Mouse (Mus musculus) forebrain, embryonic 11.5 days (tissue): ENCODE data around the gene Irak4. TPM values are rescaled to one million over a fixed set of nuclear protein-coding genes. Genes with fewer than 3 reads are reported as not detected.

Source experiments
- ATAC-seq: fragments of 200-750 bp; cut with Nextera tagmentation; replicated peaks from 2 replicates; pipeline ENCODE4 v1.8.0; 2017; ENCODE audit warnings: moderate TSS enrichment; ENCODE audit not compliant: low FRiP score
- DNase-seq: peaks from one replicate; pipeline ENCODE4 v3.0.0-alpha.2; 2017; ENCODE audit warnings: low spot score
- H3K27ac ChIP-seq: fragments of 300-500 bp; sonication (generic); 2 replicates; pipeline ENCODE4 v1.5.1; 2014; ENCODE audit warnings: low read depth, low read length
- H3K27me3 ChIP-seq: fragments of 300-500 bp; sonication (generic); 2 replicates; pipeline ENCODE4 v1.6.1; 2014; ENCODE audit warnings: mild to moderate bottlenecking, low read length, mixed read lengths; ENCODE audit not compliant: control insufficient read depth, insufficient read depth
- H3K36me3 ChIP-seq: fragments of 300-500 bp; sonication (generic); 2 replicates; pipeline ENCODE4 v1.6.1; 2014; ENCODE audit warnings: mild to moderate bottlenecking, low read length, moderate library complexity, mixed read lengths; ENCODE audit not compliant: control insufficient read depth, insufficient read depth
- H3K4me1 ChIP-seq: fragments of 300-500 bp; sonication (generic); replicated peaks from 2 replicates; pipeline ENCODE4 v1.6.1; 2014; ENCODE audit warnings: low read length, mixed read lengths; ENCODE audit not compliant: control insufficient read depth, insufficient read depth
- H3K4me2 ChIP-seq: fragments of 300-500 bp; sonication (generic); 2 replicates; pipeline ENCODE4 v1.6.1; 2014; ENCODE audit warnings: low read depth, mild to moderate bottlenecking, low read length, moderate library complexity, mixed read lengths; ENCODE audit not compliant: severe bottlenecking
- H3K4me3 ChIP-seq: fragments of 300-500 bp; sonication (generic); 2 replicates; pipeline ENCODE4 v1.5.1; 2014; ENCODE audit warnings: low read depth, low read length
- H3K9ac ChIP-seq: fragments of 300-500 bp; sonication (generic); 2 replicates; pipeline ENCODE4 v1.6.1; 2014; ENCODE audit warnings: low read length
- H3K9me3 ChIP-seq: fragments of 300-500 bp; sonication (generic); 2 replicates; pipeline ENCODE4 v1.6.1; 2016; ENCODE audit warnings: low read length, mixed read lengths; ENCODE audit not compliant: control insufficient read depth
- WGBS: fragments of 180-500 bp; shearing (Covaris S2); extraction: QIAGEN DNeasy Blood & Tissue Kit; methylation state at CpG from one replicate; pipeline ENCODE4 v1.1.7; 2014; 5-methylcytosine and 5-hydroxymethylcytosine counted together
- polyA plus RNA-seq: library from polyadenylated mRNA; unstranded; fragments of >200 nt; fragmentation: Nextera tagmentation; extraction: Ambion mirVana; gene quantifications from 2 replicates; pipeline ENCODE4 v1.2.1, GENCODE M21; 2014

Gene Irak4
- polyA plus RNA-seq, 1 experiment from 2014 or later = 3.8 TPM

DNA sequence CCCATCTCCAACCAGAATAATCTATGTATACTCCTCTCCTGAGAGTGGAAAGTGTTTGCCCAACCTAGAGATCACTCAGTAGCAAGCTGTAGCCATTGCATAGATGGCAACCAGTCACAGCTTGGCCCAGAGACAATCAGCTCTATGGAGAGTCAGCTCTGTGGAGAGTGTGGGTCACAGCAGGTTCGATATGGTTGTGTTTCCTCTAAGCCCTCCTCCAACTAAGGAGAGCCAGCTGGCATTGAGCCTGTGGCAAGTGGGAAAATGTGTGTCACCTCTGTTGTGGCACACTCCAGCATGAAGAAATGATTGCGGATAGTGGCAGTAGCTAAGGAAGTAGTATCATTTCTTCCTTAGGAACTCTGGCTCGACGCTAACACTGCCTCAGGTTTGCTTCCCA is 28.1 kb downstream of the Irak4 start:
- no peak for DNase-seq
- Histone ChIP-seq H3K4me3 (no peak overlapping the region), H3K27me3 (no peaks in the 10 kb centered on the region), H3K9me3 (no peaks in the 10 kb centered on the region), H3K27ac (no peak overlapping the region), H3K9ac (no peak overlapping the region), H3K4me1 (no peaks in the 10 kb centered on the region), H3K4me2 (no peak overlapping the region), H3K36me3 (no peaks in the 10 kb centered on the region)
- 91% methylated on average over 4 of the region's 4 CpGs for WGBS
- ATAC-seq = no peak

- Histone ChIP-seq H3K9me3 (no peaks in the 10 kb centered on the region), H3K4me3 (no peak overlapping the region), H3K27me3 (no peaks in the 10 kb centered on the region), H3K36me3 (no peaks in the 10 kb centered on the region), H3K4me2 (no peak overlapping the region), H3K9ac (no peak overlapping the region), H3K27ac (no peak overlapping the region), H3K4me1 (no peaks in the 10 kb centered on the region)
- ATAC-seq (no peak), DNase-seq (no peak)
- 70% methylated on average over 8 of the region's 8 CpGs for WGBS
Measured at GRCm38 (mm10) chr15:94572746-94573145, 29.3 kb downstream of the Irak4 start.

DNA sequence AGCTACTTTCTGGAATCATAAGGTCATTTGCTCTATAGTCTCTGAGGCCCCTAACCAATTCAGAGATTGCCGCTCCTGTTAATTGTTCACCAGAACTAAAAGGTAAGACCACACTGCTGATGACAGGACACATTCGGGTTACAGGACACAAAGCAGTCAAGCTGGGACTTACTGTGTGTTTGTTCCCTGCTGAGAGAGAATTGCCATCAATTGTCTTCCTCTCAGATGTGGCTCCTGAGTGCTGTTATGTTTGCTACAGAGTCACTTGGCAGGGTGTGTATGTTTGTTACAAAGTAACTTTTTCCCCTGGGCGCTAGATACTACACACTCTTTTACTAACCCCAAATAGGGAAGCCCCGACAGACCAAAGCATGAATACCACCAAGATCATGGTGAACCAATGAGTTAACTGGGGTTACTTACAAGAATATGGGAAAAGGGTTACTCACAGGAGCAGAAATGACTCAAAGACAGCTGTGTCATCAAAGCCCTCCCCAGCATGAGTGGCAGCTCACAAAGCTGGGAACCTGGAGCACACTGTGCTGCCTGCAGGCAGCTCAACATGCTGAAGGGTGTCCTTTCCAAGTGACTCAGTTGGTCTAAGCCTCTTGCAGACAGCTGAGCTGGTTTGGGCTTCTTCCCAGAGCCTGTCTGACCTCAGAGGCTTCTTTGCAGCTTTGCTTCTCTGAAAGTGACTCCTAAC is 31.3 kb downstream of the Irak4 start:
- Histone ChIP-seq H3K9me3 (no peaks in the 10 kb centered on the region), H3K27me3 (no peaks in the 10 kb centered on the region), H3K9ac (no peak overlapping the region), H3K4me2 (no peak overlapping the region), H3K27ac (no peak overlapping the region), H3K36me3 (no peaks in the 10 kb centered on the region; the same call in 1 of the 2 replicates), H3K4me3 (no peak overlapping the region), H3K4me1 (no peaks in the 10 kb centered on the region)
- no peak for ATAC-seq
- WGBS = 74% methylated on average over 4 of the region's 4 CpGs
- DNase-seq = no peak

DNA sequence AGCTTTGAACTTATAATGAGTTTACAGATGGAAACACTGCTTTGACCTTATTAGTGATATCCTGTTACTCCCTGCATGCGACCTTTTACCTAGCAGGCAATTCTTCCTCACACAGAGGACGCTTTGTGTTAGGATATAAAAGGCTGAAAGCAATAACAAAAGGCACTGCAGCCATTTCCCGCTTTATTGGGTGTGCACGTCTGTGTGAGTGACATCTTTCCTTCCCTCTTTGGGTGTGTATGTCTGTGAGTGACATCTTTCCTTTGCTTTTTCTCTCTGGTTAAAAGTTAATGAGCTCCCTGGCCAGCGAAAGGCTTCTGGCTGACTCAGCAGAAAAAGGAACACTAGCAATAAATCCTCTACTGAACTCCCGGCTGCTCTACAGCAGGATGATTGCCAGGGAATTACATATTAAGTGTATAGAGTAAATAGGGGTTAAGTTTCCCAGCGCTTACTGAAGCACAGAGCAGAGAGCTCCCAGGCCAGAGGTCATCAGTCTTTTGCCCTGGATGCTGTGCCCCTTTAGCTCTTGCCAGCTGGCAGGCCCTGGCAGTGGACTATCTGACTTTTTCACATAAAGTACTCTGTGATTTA is 38.7 kb downstream of the Irak4 start:
- Histone ChIP-seq H3K4me2 (no peak overlapping the region), H3K9me3 (no peaks in the 10 kb centered on the region), H3K9ac (no peak overlapping the region), H3K36me3 (peaks cover 5% of the 10 kb centered on the region; the same call in 1 of the 2 replicates), H3K27me3 (no peaks in the 10 kb centered on the region), H3K4me1 (no peaks in the 10 kb centered on the region), H3K4me3 (no peak overlapping the region), H3K27ac (no peak overlapping the region)
- ATAC-seq (no peak), DNase-seq (no peak)
- WGBS = 46% methylated on average over 7 of the region's 7 CpGs

GRCm38 (mm10) chr15:94583153-94583552 is 39.7 kb downstream of the Irak4 start:
- Histone ChIP-seq H3K9me3 (no peaks in the 10 kb centered on the region), H3K36me3 (peaks cover 5% of the 10 kb centered on the region; the same call in 1 of the 2 replicates)
- no peak for DNase-seq

GRCm38 (mm10) chr15:94584738-94585137 is 41.3 kb downstream of the Irak4 start:
- ATAC-seq (no peak), DNase-seq (no peak)
- Histone ChIP-seq H3K27me3 (no peaks in the 10 kb centered on the region), H3K27ac (no peak overlapping the region), H3K36me3 (peaks cover 5% of the 10 kb centered on the region; the same call in 1 of the 2 replicates), H3K4me1 (no peaks in the 10 kb centered on the region), H3K9ac (no peak overlapping the region), H3K4me2 (no peak overlapping the region), H3K9me3 (no peaks in the 10 kb centered on the region), H3K4me3 (no peak overlapping the region)
- WGBS = 80% methylated on average over 4 of the region's 4 CpGs

More at GRCm38 (mm10) chr15:94583153-94583552, 39.7 kb downstream of the Irak4 start:
- 90% methylated on average over 10 of the region's 10 CpGs for WGBS
- ATAC-seq = no peak
- Histone ChIP-seq H3K9ac (no peak overlapping the region), H3K4me1 (no peaks in the 10 kb centered on the region), H3K27me3 (no peaks in the 10 kb centered on the region), H3K4me2 (no peak overlapping the region), H3K4me3 (no peak overlapping the region), H3K27ac (no peak overlapping the region)

DNA sequence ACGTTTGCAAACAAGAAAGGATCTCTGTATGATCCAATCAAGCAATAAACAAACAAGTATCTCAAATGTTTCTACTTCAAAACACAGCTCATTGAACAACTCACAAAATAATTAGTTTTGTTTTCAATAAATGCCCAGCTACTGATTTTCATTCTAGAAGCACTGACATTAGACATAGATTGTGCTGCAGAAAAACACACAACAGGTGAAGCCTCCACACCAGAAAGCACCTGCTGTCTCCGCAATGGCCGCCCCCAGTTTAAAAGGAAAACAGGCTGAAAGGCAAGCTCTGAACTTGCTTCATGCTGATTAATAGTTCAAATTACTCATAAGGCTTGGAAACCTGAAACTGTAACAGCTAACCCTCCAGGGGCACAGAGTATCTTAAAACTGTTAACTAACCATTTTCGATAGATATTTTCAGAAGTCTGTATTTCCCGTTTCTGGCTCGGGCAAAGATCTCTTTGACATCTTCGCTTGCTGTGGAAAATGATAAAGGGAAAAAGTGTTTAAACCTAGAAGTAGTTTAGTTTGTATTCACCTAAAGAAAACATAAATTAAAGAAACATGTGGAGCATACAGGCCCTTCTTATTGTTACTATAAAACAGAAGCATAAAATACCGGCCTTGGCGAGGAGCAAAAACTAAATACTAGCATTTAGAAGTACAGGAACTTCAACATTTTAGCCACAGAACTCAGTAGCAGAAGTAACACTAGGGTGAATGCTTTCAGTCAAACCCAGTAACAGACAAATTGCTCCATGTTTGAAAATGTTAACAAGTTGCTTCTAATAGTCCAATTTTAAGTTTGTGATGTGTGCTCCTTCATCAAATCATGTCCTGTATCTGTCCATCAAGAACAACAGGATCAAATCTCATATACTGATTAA is 44.6 kb downstream of the Irak4 start:
- ATAC-seq (no peak), DNase-seq (no peak)
- Histone ChIP-seq H3K4me3 (0 out of 2 replicates have a peak overlapping the region, but pooled peaks have one; percentile 91), H3K4me1 (no peaks in the 10 kb centered on the region), H3K9ac (no peak overlapping the region), H3K27me3 (no peaks in the 10 kb centered on the region), H3K4me2 (no peak overlapping the region), H3K36me3 (no peaks in the 10 kb centered on the region; the same call in 1 of the 2 replicates), H3K9me3 (no peaks in the 10 kb centered on the region), H3K27ac (no peak overlapping the region)
- 89% methylated on average over 9 of the region's 9 CpGs for WGBS

DNA sequence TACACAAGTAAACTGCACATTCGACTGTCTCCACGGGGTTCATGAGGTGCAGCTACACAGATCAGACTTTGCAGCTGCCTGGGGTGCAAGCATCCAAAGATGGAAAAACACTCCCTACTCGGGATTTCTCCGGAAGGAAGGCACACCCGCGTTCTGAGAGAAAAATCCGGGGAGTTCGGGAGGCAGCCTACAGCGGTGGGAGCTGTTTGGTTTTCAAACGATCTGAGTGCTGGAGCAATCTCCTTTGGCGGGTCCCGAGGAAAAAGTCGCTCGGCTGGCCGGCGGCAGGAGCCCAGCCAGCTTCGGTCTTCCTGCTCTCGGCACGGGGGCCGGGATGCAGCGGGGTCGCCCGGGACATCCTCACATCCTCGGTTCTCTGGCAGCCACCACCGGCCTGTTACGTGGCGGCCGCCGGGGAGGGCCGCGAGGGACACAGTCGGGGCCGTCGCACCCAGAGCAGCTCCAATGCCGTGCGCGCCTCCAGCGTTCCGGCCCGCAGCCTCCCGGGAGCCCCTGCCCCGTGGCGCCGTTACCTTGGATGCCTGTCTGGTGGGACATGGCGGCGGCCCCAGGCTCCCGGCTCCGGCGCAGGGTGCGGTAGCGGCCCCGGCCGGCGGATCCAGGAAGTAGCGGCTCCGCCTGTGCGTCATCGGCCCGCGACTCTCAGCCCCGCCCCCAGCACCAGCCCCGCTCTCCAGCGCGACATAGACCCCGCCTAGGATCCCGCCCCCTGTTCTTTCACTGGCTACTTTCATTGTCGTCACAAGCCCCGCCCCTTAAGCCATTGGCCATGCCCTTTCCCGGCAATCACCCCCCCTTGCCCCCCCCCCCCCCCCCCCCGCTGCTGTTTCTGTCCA is 46.0 kb downstream of the Irak4 start, which contains the start of gene Twf1:
Twf1 (minus strand) TSS at position 671 of the 857 bp plus-strand sequence.
- peak; percentile 99 for DNase-seq
- Histone ChIP-seq H3K9ac (peak within 1 kb of the TSS; percentile 89), H3K27me3 (no peaks in the 10 kb centered on the region), H3K27ac (peak within 1 kb of the TSS; percentile 31; the same call in 1 of the 2 replicates), H3K36me3 (no peaks in the 10 kb centered on the region; the same call in 1 of the 2 replicates), H3K4me3 (peak within 1 kb of the TSS; percentile 91), H3K4me2 (peak within 1 kb of the TSS; percentile 63), H3K4me1 (no peaks in the 10 kb centered on the region), H3K9me3 (no peaks in the 10 kb centered on the region)
- peak; percentile 100 for ATAC-seq
- WGBS = under 1% methylated on average over 69 of the region's 70 CpGs
